Mouse (Mus musculus) brain, embryonic 14.5 days (tissue): ENCODE measurements around the gene Atf1.

Source experiments
- CTCF ChIP-seq: fragments of 200-500 bp; IDR thresholded peaks from 2 replicates; pipeline ENCODE4 v1.5.1; 2012; ENCODE audit warnings: inconsistent platforms, mild to moderate bottlenecking, moderate library complexity, borderline replicate concordance; ENCODE audit not compliant: insufficient read depth, insufficient read length; ENCODE audit errors: extremely low read depth
- POLR2A ChIP-seq: fragments of 200-500 bp; IDR thresholded peaks from 2 replicates; pipeline ENCODE4 v1.6.1; 2012; ENCODE audit warnings: mild to moderate bottlenecking, inconsistent platforms, borderline replicate concordance; ENCODE audit not compliant: poor library complexity, insufficient read depth, insufficient read length, severe bottlenecking; ENCODE audit errors: extremely low read depth

GRCm38 (mm10) chr15:100220916-100221315 is 6.7 kb upstream of the Atf1 start:
- TF ChIP-seq POLR2A (no peak), CTCF (no peak)
